In genomic region chr3:87435479-87435878, GRCm38 (mm10) we compare ENCODE assay signal across 29 mouse cellular contexts. TPM values are rescaled to one million over a fixed set of nuclear protein-coding genes. Genes with fewer than 3 reads are reported as not detected.
A peak's percentile ranks its signal among the peaks of the same experiment; 100 is the strongest.
DNase-seq lines count a peak whose midpoint lies in the region; ATAC-seq and TF ChIP-seq lines count a peak whose summit lies in the region.
"Had no signal": no experiment of that assay in that cellular context is flagged by ENCODE, and none has a peak within 500 bp of the region (broad histone marks: within the 10 kb centered on the region; RNA-seq: fewer than 3 reads in every experiment).

Gene Fcrl5, plus strand, starts transcription at chr3:87435773.

- 42% methylated on average over 5 of the region's 5 CpGs for WGBS in spleen, adult 2 months

- H3K4me3 ChIP-seq in spleen, adult 2 months (ENCODE audit: extremely low read depth, insufficient read depth, insufficient read length), result peak within 1 kb of the TSS; percentile 39
- H3K4me3 ChIP-seq: embryonic facial prominence, embryonic 15.5 days; erythroblast, embryonic 14.5 days; forebrain, embryonic 10.5 days; heart, adult 2 months; heart, embryonic 15.5 days; hindbrain, embryonic 13.5 days had no signal

- no peak for TF ChIP-seq POLR2A in spleen, adult 2 months (IDR thresholded peaks at IDR 0.05; ENCODE audit: low read depth, low read length)

- no peaks in the 10 kb centered on the region for H3K36me3 ChIP-seq in spleen, adult 2 months (ENCODE audit: control insufficient read depth, insufficient read depth, low read length)
- H3K36me3 ChIP-seq: embryonic facial prominence, embryonic 15.5 days; forebrain, embryonic 10.5 days; heart, embryonic 15.5 days; hindbrain, embryonic 13.5 days had no signal

- peak; percentile 51 for ATAC-seq in CD4-positive, CD25-positive, alpha-beta regulatory T cell, adult 4 months
- peak; percentile 52 for ATAC-seq in inflammation-experienced regulatory T-cells, adult 6 months
- ATAC-seq in neutrophil, adult 5-6 weeks (ENCODE audit: extremely low read depth, insufficient number of reproducible peaks, low FRiP score, poor library complexity, severe bottlenecking), result 0 out of 2 replicates have a peak, but pooled peaks have one; percentile 30
- ATAC-seq: activated CD4-positive, CD25-positive, alpha-beta regulatory T cell, adult 4 months; forebrain, embryonic 14.5 days; hindbrain, postnatal 0 days; Patski had no signal

- peak in 1 of 2 experiments; percentile 31 for DNase-seq in spleen, adult 2 months (ENCODE audit: low read depth in 1 of 2, low spot score in 2 of 2)
- DNase-seq in spleen, adult 12 weeks (ENCODE audit: low spot score), result no peak
- DNase-seq in gastrocnemius, adult 18-20 months (ENCODE audit: low spot score), result no peak
- no peak for DNase-seq in frontal cortex, postnatal 10 days (ENCODE audit: low spot score in 2 of 2)
- DNase-seq in urinary bladder, postnatal 25 days (ENCODE audit: low spot score), result no peak
- DNase-seq: adrenal gland, postnatal 14 days; cerebellum, adult 11-12 months; cerebellum, adult 9-11 months; cerebellum, postnatal 36 days; gastrocnemius, postnatal 10 days; heart, adult 2 months; heart, postnatal 14 days had no signal

- peak within 1 kb of the TSS; percentile 52 for H3K27ac ChIP-seq in spleen, adult 2 months (ENCODE audit: insufficient read depth, low read length)
- H3K27ac ChIP-seq: embryonic facial prominence, embryonic 15.5 days; forebrain, embryonic 10.5 days; heart, adult 2 months; heart, embryonic 15.5 days; hindbrain, embryonic 13.5 days; hindbrain, postnatal 0 days had no signal

- H3K27me3 ChIP-seq in spleen, adult 2 months (ENCODE audit: control insufficient read depth, insufficient read depth, low read length), result no peaks in the 10 kb centered on the region
- H3K27me3 ChIP-seq: embryonic facial prominence, embryonic 15.5 days; heart, embryonic 15.5 days; hindbrain, embryonic 13.5 days had no signal

- no peak for TF ChIP-seq CTCF in spleen, adult 2 months (IDR thresholded peaks at IDR 0.05; ENCODE audit: extremely low read depth, insufficient read depth, insufficient read length, insufficient replicate concordance)

- peaks cover 2% of the 10 kb centered on the region; the same call in 1 of the 2 replicates for H3K4me1 ChIP-seq in spleen, adult 2 months (ENCODE audit: control insufficient read depth, insufficient read depth, insufficient read length)
- H3K4me1 ChIP-seq: embryonic facial prominence, embryonic 15.5 days; forebrain, embryonic 10.5 days; heart, embryonic 15.5 days; hindbrain, embryonic 13.5 days had no signal

RNA-seq across cellular contexts. Expression of gene Fcrl5, which starts in this region (rescaled TPM):
- 7.2 and 9.2 TPM in 2 replicates for polyA plus RNA-seq in spleen, adult 2 months (2012; rRNA removed)
- polyA plus RNA-seq in CD4-positive, CD25-positive, alpha-beta regulatory T cell, adult 4 months (2017; shearing (Covaris generic)), result not detected
- polyA plus RNA-seq in inflammation-experienced regulatory T-cells, adult 6 months (2017; shearing (Covaris generic)), result under 1 TPM; 0.31 to 0.51 (median 0.39) TPM
- 1.1 and 2.0 TPM in 2 replicates for total RNA-seq in neutrophil, adult 5-6 weeks (2017)
- total RNA-seq in gastrocnemius, adult 18-20 months (2021), result not detected
- total RNA-seq: adrenal gland, adult 18-20 months; adrenal gland, postnatal 14 days; gastrocnemius, postnatal 10 days; gastrocnemius, postnatal 4 days; heart, postnatal 14 days; hematopoietic stem cell, adult 5-6 weeks; hindbrain, postnatal 0 days had no signal
- polyA plus RNA-seq: activated CD4-positive, CD25-positive, alpha-beta regulatory T cell, adult 4 months; embryonic facial prominence, embryonic 11.5 days; embryonic facial prominence, embryonic 15.5 days; erythroblast, embryonic 14.5 days; forebrain, embryonic 10.5 days; forebrain, embryonic 14.5 days; heart, embryonic 11.5 days; heart, embryonic 15.5 days; hindbrain, embryonic 13.5 days; hindbrain, postnatal 0 days; Patski had no signal

Comparison
In these comparisons a context has a peak if more than half of its experiments do, and no peak if none do; other contexts are left out.
1. Peak in ATAC-seq in CD4-positive, CD25-positive, alpha-beta regulatory T cell, adult 4 months; RNA of the gene not detected or under 1 TPM.
2. Peak in ATAC-seq in inflammation-experienced regulatory T-cells, adult 6 months; RNA of the gene not detected or under 1 TPM.